Comparison of ENCODE assay signal across 28 mouse cellular contexts in the genomic region with DNA sequence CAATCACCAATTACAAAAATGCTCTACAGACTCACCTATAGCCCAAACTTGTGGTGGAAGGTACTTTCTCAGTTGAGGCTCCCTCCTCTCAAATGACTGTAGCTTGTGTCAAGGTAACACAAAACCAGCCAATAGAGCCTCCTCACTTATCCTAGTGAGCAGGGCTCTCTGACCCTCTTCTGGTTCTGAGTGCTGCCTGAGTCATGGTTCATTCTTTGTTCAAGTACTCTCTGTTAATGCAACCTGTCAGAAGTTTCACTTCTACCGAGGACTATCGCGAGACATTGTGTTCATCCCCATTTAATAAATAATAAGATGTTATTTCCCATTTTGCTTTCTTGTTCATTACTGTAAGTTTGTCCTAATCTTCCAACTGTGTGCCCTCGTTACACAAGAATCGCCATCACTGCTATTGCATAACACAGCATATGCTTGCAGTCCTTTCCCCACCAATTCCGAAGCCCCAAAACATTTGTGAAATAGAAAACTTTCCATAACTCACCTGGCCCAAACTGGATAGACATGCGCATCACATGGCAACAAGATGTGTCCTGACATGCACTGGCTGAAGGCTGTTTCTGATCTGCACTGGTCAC. TPM values are rescaled to one million over a fixed set of nuclear protein-coding genes. Genes with fewer than 3 reads are reported as not detected.
DNase-seq lines count a peak whose midpoint lies in the region; ATAC-seq and TF ChIP-seq lines count a peak whose summit lies in the region.
"Had no signal": no experiment of that assay in that cellular context is flagged by ENCODE, and none has a peak within 500 bp of the region (broad histone marks: within the 10 kb centered on the region; RNA-seq: fewer than 3 reads in every experiment).

No protein-coding gene starts in this region.

- TF ChIP-seq EP300 in lung, postnatal 0 days (IDR thresholded peaks at IDR 0.05), result peak; percentile 80

- no peak for TF ChIP-seq POLR2A in thymus, adult 2 months (IDR thresholded peaks at IDR 0.05; ENCODE audit: control insufficient read depth, extremely low read depth, insufficient read depth, low read length, poor library complexity)

- 61% methylated on average over 7 of the region's 7 CpGs for WGBS in lung, postnatal 0 days
- 95% methylated on average over 7 of the region's 7 CpGs for WGBS in thymus, adult 2 months

- H3K9me3 ChIP-seq in lung, postnatal 0 days (ENCODE audit: low read length), result no peaks in the 10 kb centered on the region
- H3K9me3 ChIP-seq: forebrain, embryonic 10.5 days; forebrain, embryonic 13.5 days; G1E; heart, embryonic 12.5 days; heart, embryonic 15.5 days; hindbrain, embryonic 10.5 days; hindbrain, embryonic 13.5 days had no signal

- H3K4me3 ChIP-seq in lung, postnatal 0 days (ENCODE audit: low read depth, low read length), result no peak overlapping the region
- no peak overlapping the region for H3K4me3 ChIP-seq in thymus, adult 2 months (ENCODE audit: control insufficient read depth, insufficient read depth, low read length)
- H3K4me3 ChIP-seq: forebrain, embryonic 10.5 days; forebrain, embryonic 13.5 days; heart, embryonic 12.5 days; heart, embryonic 15.5 days; hindbrain, embryonic 10.5 days; hindbrain, embryonic 13.5 days had no signal

- peak; percentile 95 for ATAC-seq in lung, postnatal 0 days
- ATAC-seq in megakaryocyte progenitor cell, adult 5-6 weeks (replicated peaks; ENCODE audit: poor library complexity), result peak; percentile 72
- ATAC-seq: forebrain, embryonic 13.5 days; forebrain, embryonic 16.5 days; Patski had no signal

- peak; percentile 85 for DNase-seq in lung, postnatal 0 days (ENCODE audit: low spot score)
- no peak for DNase-seq in lung, postnatal 10 days
- DNase-seq in thymus, adult 2 months, result no peak
- no peak for DNase-seq in thymus, postnatal 25 days
- DNase-seq in ovary, adult 18-20 months (ENCODE audit: low spot score), result no peak
- no peak for DNase-seq in kidney, adult 18-20 months
- DNase-seq: adrenal gland, postnatal 10 days; adrenal gland, postnatal 36 days; B cell, adult 2 months; cerebellum, adult 18-20 months; cerebellum, adult 9-10 months; cerebellum, postnatal 14 days; gastrocnemius, postnatal 10 days; gastrocnemius, postnatal 36 days; heart, adult 11 months; heart, postnatal 10 days; heart, postnatal 36 days had no signal

- no peak overlapping the region for H3K9ac ChIP-seq in lung, postnatal 0 days (replicated peaks; ENCODE audit: low read depth)
- H3K9ac ChIP-seq: forebrain, embryonic 13.5 days; heart, embryonic 12.5 days; heart, embryonic 15.5 days; hindbrain, embryonic 13.5 days had no signal

- no peak for TF ChIP-seq CTCF in lung, postnatal 0 days (IDR thresholded peaks at IDR 0.05)
- no peak for TF ChIP-seq CTCF in thymus, adult 2 months (IDR thresholded peaks at IDR 0.05; ENCODE audit: borderline replicate concordance, control insufficient read depth, extremely low read depth, insufficient read depth, low read length, poor library complexity)

- no peak overlapping the region for H3K4me2 ChIP-seq in lung, postnatal 0 days (replicated peaks; ENCODE audit: low read depth, low read length)
- H3K4me2 ChIP-seq: forebrain, embryonic 13.5 days; heart, embryonic 12.5 days; heart, embryonic 15.5 days; hindbrain, embryonic 13.5 days had no signal

- H3K27ac ChIP-seq in lung, postnatal 0 days (ENCODE audit: low read length), result no peak overlapping the region
- peak overlapping the region; percentile 65; the same call in 1 of the 2 replicates for H3K27ac ChIP-seq in thymus, adult 2 months (ENCODE audit: control insufficient read depth, insufficient read depth, low read length)
- H3K27ac ChIP-seq: forebrain, embryonic 10.5 days; forebrain, embryonic 13.5 days; heart, embryonic 15.5 days; hindbrain, embryonic 10.5 days; hindbrain, embryonic 13.5 days had no signal

- H3K4me1 ChIP-seq in lung, postnatal 0 days (ENCODE audit: insufficient read depth, low read depth, low read length), result peaks cover 8% of the 10 kb centered on the region; the same call in 1 of the 2 replicates
- H3K4me1 ChIP-seq in thymus, adult 2 months (replicated peaks; ENCODE audit: control insufficient read depth, insufficient read depth, low read length), result peaks cover 17% of the 10 kb centered on the region
- H3K4me1 ChIP-seq: forebrain, embryonic 13.5 days; hindbrain, embryonic 13.5 days had no signal

- H3K36me3 ChIP-seq in lung, postnatal 0 days (ENCODE audit: insufficient read depth, low read length), result no peaks in the 10 kb centered on the region
- no peaks in the 10 kb centered on the region for H3K36me3 ChIP-seq in thymus, adult 2 months (ENCODE audit: control insufficient read depth, insufficient read depth, low read length)
- H3K36me3 ChIP-seq: forebrain, embryonic 10.5 days; G1E; heart, embryonic 12.5 days; heart, embryonic 15.5 days; hindbrain, embryonic 10.5 days; hindbrain, embryonic 13.5 days had no signal

- H3K27me3 ChIP-seq in lung, postnatal 0 days (replicated peaks; ENCODE audit: insufficient read depth, low read length), result no peaks in the 10 kb centered on the region
- no peaks in the 10 kb centered on the region for H3K27me3 ChIP-seq in thymus, adult 2 months (ENCODE audit: control insufficient read depth, insufficient read depth, low read length)
- H3K27me3 ChIP-seq: CH12.LX; forebrain, embryonic 13.5 days; heart, embryonic 12.5 days; heart, embryonic 15.5 days; hindbrain, embryonic 13.5 days; Patski had no signal

RNA-seq across cellular contexts. Expression of a gene that starts 59.6 kb away (rescaled TPM):
- 20.0 and 25.0 TPM in 2 replicates for polyA plus RNA-seq in lung, postnatal 0 days (2015; fragmentation: Nextera tagmentation; extraction: Ambion mirVana)
- polyA plus RNA-seq in thymus, adult 2 months (2012; rRNA removed), result 96.0 and 96.7 TPM in 2 replicates
- 14.9 and 16.0 TPM in 2 replicates for total RNA-seq in megakaryocyte progenitor cell, adult 5-6 weeks (2015)
- 27.5 and 28.3 TPM in 2 replicates for total RNA-seq in megakaryocyte progenitor cell, adult 5-6 weeks (2017)
